Mouse (Mus musculus) kidney, postnatal 0 days (tissue): ENCODE data around the gene Hivep2. TPM values are rescaled to one million over a fixed set of nuclear protein-coding genes. Genes with fewer than 3 reads are reported as not detected.

Source experiments
- ATAC-seq: fragments of 200-750 bp; cut with Nextera tagmentation; replicated peaks from 2 replicates; pipeline ENCODE4 v1.8.0; 2017; ENCODE audit warnings: low read depth, moderate number of reproducible peaks, moderate TSS enrichment, moderate library complexity; ENCODE audit not compliant: low FRiP score
- DNase-seq: peaks from one replicate; pipeline ENCODE4 v3.0.0-alpha.2; 2016; ENCODE audit warnings: low spot score
- H3K27ac ChIP-seq: fragments of 300-500 bp; sonication (generic); 2 replicates; pipeline ENCODE4 v1.5.1; 2014; ENCODE audit warnings: mild to moderate bottlenecking
- H3K27me3 ChIP-seq: fragments of 300-500 bp; sonication (generic); 2 replicates; pipeline ENCODE4 v1.6.1; 2014; ENCODE audit warnings: low read length, mixed read lengths; ENCODE audit not compliant: insufficient read depth
- H3K36me3 ChIP-seq: fragments of 300-500 bp; sonication (generic); 2 replicates; pipeline ENCODE4 v1.6.1; 2014; ENCODE audit warnings: low read length, mixed read lengths; ENCODE audit not compliant: insufficient read depth
- H3K4me1 ChIP-seq: fragments of 300-500 bp; sonication (generic); replicated peaks from 2 replicates; pipeline ENCODE4 v1.6.1; 2014; ENCODE audit warnings: antibody characterized with exemption, low read length, mixed read lengths; ENCODE audit not compliant: insufficient read depth
- H3K4me2 ChIP-seq: fragments of 300-500 bp; sonication (generic); 2 replicates; pipeline ENCODE4 v1.6.1; 2014; ENCODE audit warnings: mild to moderate bottlenecking, low read length, moderate library complexity, mixed read lengths
- H3K4me3 ChIP-seq: fragments of 300-500 bp; sonication (generic); replicated peaks from 2 replicates; pipeline ENCODE4 v1.5.1; 2014; ENCODE audit warnings: low read depth, low read length
- H3K9ac ChIP-seq: fragments of 300-500 bp; sonication (generic); 2 replicates; pipeline ENCODE4 v1.6.1; 2014; ENCODE audit warnings: low read depth, low read length
- H3K9me3 ChIP-seq: fragments of 300-500 bp; sonication (generic); replicated peaks from 2 replicates; pipeline ENCODE4 v1.6.1; 2016; ENCODE audit warnings: low read length, inconsistent platforms, mixed read lengths
- CTCF ChIP-seq: IDR thresholded peaks from 2 replicates; pipeline ENCODE4 v1.5.1; 2016; ENCODE audit warnings: antibody characterized with exemption, low read depth, mild to moderate bottlenecking, moderate library complexity
- WGBS: fragments of 180-500 bp; shearing (Covaris S2); extraction: QIAGEN DNeasy Blood & Tissue Kit; methylation state at CpG from one replicate; pipeline ENCODE4 v1.1.7; 2014; 5-methylcytosine and 5-hydroxymethylcytosine counted together
- polyA plus RNA-seq: library from polyadenylated mRNA; unstranded; fragments of >200 nt; fragmentation: Nextera tagmentation; extraction: Ambion mirVana; gene quantifications from 2 replicates; pipeline ENCODE4 v1.2.1, GENCODE M21; 2015

Hivep2 gene
- polyA plus RNA-seq, 1 experiment from 2014 or later: 3.4 TPM

DNA sequence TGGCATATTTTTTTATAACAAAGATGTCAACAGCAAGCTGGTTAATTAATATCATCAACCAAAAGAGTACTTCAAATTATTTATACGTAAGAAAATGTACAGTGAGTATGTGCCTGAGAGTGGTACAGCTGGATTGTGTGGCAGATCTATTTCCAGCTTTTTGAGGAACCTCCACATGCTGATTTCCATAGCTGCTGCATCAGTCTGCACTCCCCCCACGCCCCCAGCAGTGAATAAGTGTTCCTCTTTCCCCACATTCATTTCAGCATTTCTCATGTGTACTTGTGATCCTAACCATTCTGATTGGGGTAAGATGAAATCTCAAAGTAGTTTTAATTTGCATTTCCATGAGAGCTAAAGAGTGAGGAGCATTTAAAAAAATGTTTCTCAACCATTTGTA is 30.2 kb upstream of the Hivep2 start:
- no peak for DNase-seq
- Histone ChIP-seq H3K4me2 (no peak overlapping the region), H3K27ac (no peak overlapping the region), H3K27me3 (no peaks in the 10 kb centered on the region), H3K9ac (no peak overlapping the region), H3K4me3 (no peak overlapping the region), H3K36me3 (no peaks in the 10 kb centered on the region), H3K9me3 (no peaks in the 10 kb centered on the region), H3K4me1 (no peaks in the 10 kb centered on the region)
- ATAC-seq: no peak
- 86% methylated on average over 2 of the region's 2 CpGs for WGBS
- TF ChIP-seq CTCF: no peak

DNA sequence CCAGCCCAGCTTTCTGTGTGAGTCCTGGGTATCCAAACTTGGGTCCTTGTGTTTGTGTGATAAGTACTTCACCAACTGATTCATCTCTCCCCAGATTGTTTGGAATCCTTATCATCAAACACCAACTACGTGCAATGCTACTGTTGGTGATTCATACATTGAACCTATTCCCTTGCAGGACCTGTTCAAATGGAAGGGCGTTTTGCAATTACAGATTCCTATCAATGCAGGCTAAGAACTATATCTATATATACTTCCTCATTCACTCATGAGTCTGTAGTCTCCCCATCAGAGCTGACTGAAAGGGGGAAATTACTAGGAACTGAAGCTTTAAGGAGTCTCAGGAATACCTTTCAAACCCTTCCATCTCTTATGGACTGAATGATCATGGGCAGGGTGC is 24.5 kb upstream of the Hivep2 start:
- no peaks in the 10 kb centered on the region for H3K27me3 ChIP-seq
- ATAC-seq (no peak), DNase-seq (no peak)
- no peaks in the 10 kb centered on the region for H3K4me1 ChIP-seq
- H3K9ac ChIP-seq: no peak overlapping the region
- H3K27ac ChIP-seq: no peak overlapping the region
- no peak overlapping the region for H3K4me3 ChIP-seq
- no peak overlapping the region for H3K4me2 ChIP-seq
- TF ChIP-seq CTCF: no peak
- 87% methylated on average over 2 of the region's 2 CpGs for WGBS
- H3K9me3 ChIP-seq: no peaks in the 10 kb centered on the region
- no peaks in the 10 kb centered on the region for H3K36me3 ChIP-seq

DNA sequence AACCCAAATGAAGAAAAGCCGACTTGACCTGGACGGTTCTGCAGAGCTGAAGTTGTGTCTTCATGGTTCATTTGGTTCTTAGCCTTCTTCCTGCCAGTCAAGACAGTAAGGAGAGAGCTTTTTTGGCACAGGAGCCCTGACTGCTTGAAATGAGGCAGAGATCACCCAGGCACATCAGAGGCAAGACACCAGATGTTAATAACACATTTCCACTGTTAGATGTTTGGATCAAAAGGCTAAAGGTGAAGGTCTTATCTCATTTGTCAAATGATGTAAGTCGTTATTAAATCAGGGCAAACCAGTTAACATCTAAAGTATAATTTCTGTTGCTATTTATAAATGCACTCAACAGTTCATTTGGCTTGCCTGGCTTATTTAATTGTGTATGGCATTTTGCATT is 22.2 kb upstream of the Hivep2 start:
- H3K27me3 ChIP-seq: no peaks in the 10 kb centered on the region
- peak; percentile 61 for DNase-seq
- no peak overlapping the region for H3K4me2 ChIP-seq
- no peaks in the 10 kb centered on the region for H3K9me3 ChIP-seq
- no peaks in the 10 kb centered on the region for H3K4me1 ChIP-seq
- H3K9ac ChIP-seq: no peak overlapping the region
- no peak overlapping the region for H3K4me3 ChIP-seq
- no peak for TF ChIP-seq CTCF
- WGBS: 22% methylated on average over 3 of the region's 3 CpGs
- no peak overlapping the region for H3K27ac ChIP-seq
- no peak for ATAC-seq
- no peaks in the 10 kb centered on the region for H3K36me3 ChIP-seq

DNA sequence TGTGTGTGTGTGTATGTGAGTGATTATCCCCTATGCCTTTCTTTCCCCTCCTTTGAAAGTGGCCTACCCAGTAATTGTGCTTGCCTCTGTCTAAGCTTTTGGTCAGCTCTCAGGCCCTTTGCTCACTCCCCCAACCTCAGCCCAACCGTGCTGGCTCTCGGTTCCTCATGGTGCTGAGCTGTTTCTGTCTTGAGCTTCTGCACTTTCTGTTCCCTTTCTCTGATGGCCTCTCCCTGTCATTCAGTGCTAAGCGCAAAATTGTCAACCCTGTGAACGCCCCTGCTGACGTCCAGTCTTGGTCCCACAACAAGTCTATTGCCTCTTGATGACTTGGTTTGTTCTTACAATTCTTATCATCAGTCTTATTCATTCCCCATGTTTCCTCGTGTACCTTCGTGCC is 19.4 kb upstream of the Hivep2 start:
- WGBS: 75% methylated on average over 7 of the region's 7 CpGs
- Histone ChIP-seq H3K27me3 (no peaks in the 10 kb centered on the region), H3K27ac (no peak overlapping the region), H3K4me2 (no peak overlapping the region), H3K36me3 (no peaks in the 10 kb centered on the region), H3K9me3 (no peaks in the 10 kb centered on the region), H3K4me3 (no peak overlapping the region), H3K9ac (no peak overlapping the region), H3K4me1 (no peaks in the 10 kb centered on the region)
- DNase-seq (no peak), ATAC-seq (no peak)
- TF ChIP-seq CTCF: no peak

DNA sequence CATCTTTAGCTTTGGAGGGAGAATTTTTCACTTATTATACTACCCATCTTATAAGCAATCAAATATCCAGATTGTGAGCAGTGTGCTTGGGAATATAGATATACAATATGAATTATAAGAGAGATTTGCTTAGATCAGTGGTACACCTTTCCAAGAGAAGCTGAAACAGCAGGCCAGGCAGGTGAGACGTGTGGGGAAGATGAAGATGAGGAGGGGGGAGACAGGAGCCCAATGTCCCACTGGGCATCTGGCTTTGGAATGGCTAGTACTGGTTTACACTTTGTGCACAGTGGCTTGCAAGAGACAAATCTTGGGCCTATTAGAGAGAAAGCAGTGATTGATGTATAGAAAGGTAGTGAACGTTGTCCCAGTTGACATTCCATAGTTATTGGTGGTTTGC is 2.9 kb upstream of the Hivep2 start:
- Histone ChIP-seq H3K4me1 (no peaks in the 10 kb centered on the region), H3K4me3 (no peak overlapping the region), H3K27me3 (no peaks in the 10 kb centered on the region), H3K9ac (no peak overlapping the region), H3K4me2 (no peak overlapping the region), H3K36me3 (no peaks in the 10 kb centered on the region), H3K27ac (no peak overlapping the region), H3K9me3 (no peaks in the 10 kb centered on the region)
- no peak for TF ChIP-seq CTCF
- ATAC-seq (no peak), DNase-seq (no peak)
- 78% methylated on average over 2 of the region's 2 CpGs for WGBS

DNA sequence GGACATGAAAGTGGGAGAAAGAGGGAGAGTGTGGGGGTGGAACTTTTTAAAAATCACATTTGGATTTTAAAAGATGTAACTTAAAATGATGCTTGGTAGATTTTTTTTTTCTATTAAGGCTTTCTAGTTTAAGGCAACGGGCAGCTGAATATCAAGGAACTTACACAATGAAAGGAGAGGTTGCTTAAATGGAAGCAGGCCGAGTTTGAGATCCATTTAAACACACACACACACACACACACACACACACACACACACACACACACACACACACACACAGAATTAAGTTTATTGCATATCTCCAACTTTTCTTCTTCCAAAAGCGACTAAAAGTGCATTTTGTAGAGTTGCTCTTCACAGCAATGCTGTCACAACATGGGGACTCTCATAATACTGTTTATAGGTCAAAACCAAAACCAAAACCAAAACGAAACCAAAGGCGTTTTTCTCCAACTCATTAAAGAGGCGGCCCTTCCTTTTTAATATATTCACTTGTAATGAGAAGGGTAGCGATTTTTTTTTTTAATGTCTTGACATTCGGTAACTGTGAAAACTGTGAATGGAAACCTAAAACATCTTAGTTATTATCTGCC is 1.9 kb upstream of the Hivep2 start:
- 14% methylated on average over 8 of the region's 8 CpGs for WGBS
- Histone ChIP-seq H3K4me3 (peak overlapping the region; percentile 75), H3K4me2 (peak overlapping the region; percentile 87), H3K27me3 (no peaks in the 10 kb centered on the region), H3K9ac (peak overlapping the region; percentile 84), H3K9me3 (no peaks in the 10 kb centered on the region), H3K36me3 (no peaks in the 10 kb centered on the region), H3K4me1 (no peaks in the 10 kb centered on the region), H3K27ac (peak overlapping the region; percentile 98)
- no peak for TF ChIP-seq CTCF
- DNase-seq: peak; percentile 70
- no peak for ATAC-seq

DNA sequence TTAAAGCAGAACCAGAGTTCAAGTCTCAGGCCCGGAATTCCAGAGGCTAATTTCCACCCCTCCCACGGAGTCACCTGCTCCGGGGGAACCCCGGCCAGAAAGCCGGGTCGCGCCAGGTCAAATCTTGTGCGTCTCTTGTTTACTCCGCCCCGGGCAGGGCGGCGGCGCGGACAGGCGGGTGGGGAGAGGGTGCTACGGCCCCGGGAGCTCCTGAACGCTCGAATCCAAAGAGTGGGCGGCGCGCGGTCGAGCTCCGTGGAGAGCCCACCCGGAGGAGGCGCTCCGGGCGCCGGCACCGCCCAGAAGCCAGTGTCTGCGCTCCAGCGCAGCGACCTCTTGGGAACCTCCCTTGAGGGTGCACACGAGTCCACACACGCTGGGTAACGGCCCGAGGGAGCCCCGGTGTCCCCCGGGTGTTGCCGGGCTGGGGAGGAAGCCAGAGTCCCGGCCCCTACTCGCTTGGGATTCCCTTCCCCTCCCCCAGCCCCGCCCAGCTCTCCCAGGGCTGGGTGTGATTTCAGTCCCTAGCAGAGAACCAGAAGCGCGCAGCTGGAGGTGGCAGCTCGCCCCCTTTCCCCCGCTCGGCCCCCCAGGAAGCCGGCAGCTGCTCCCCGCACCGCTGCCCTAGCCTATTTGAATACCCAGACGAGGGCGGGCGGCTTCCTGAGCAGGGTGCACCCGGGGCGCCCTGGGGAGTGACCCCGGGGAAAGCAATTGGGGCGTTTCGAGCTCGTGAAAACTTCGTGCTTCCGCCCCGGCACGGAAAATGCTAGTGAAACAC is 1.2 kb upstream of the Hivep2 start:
- Histone ChIP-seq H3K9me3 (no peaks in the 10 kb centered on the region), H3K27ac (peak overlapping the region; percentile 98), H3K4me2 (peak overlapping the region; percentile 87), H3K4me3 (peak overlapping the region; percentile 75), H3K36me3 (no peaks in the 10 kb centered on the region), H3K4me1 (no peaks in the 10 kb centered on the region), H3K9ac (peak overlapping the region; percentile 84), H3K27me3 (no peaks in the 10 kb centered on the region)
- WGBS: under 1% methylated on average over 57 of the region's 65 CpGs
- 0 out of 2 replicates have a peak, but pooled peaks have one; percentile 31 for TF ChIP-seq CTCF
- DNase-seq (peak; percentile 76), ATAC-seq (peak; percentile 50)
